Mouse (Mus musculus) forebrain, embryonic 12.5 days (tissue): ENCODE measurements around the gene Gm3591. TPM values are rescaled to one million over a fixed set of nuclear protein-coding genes. Genes with fewer than 3 reads are reported as not detected.
"Not testable (repeated sequence)": the region's sequence is repeated elsewhere in the genome, so short reads cannot be mapped to it uniquely, and the experiment has no call there.

ENCODE experiments used
- ATAC-seq: fragments of 200-750 bp; cut with Nextera tagmentation; 2 replicates; pipeline ENCODE4 v1.8.0; 2017; ENCODE audit warnings: moderate TSS enrichment; ENCODE audit not compliant: low FRiP score
- H3K27ac ChIP-seq: fragments of 300-500 bp; sonication (generic); 2 replicates; pipeline ENCODE4 v1.5.1; 2016; ENCODE audit warnings: mild to moderate bottlenecking
- H3K27me3 ChIP-seq: fragments of 300-500 bp; sonication (generic); 2 replicates; pipeline ENCODE4 v1.6.1; 2016; ENCODE audit warnings: mild to moderate bottlenecking
- H3K36me3 ChIP-seq: fragments of 300-500 bp; sonication (generic); replicated peaks from 2 replicates; pipeline ENCODE4 v1.6.1; 2016; ENCODE audit warnings: mild to moderate bottlenecking
- H3K4me1 ChIP-seq: fragments of 300-500 bp; sonication (generic); 2 replicates; pipeline ENCODE4 v1.6.1; 2016
- H3K4me2 ChIP-seq: fragments of 300-500 bp; sonication (generic); 2 replicates; pipeline ENCODE4 v1.6.1; 2016; ENCODE audit warnings: mild to moderate bottlenecking, moderate library complexity
- H3K4me3 ChIP-seq: fragments of 300-500 bp; sonication (generic); replicated peaks from 2 replicates; pipeline ENCODE4 v1.5.1; 2016; ENCODE audit warnings: mild to moderate bottlenecking
- H3K9ac ChIP-seq: fragments of 300-500 bp; sonication (generic); 2 replicates; pipeline ENCODE4 v1.6.1; 2016; ENCODE audit warnings: mild to moderate bottlenecking
- H3K9me3 ChIP-seq: fragments of 300-500 bp; sonication (generic); 2 replicates; pipeline ENCODE4 v1.6.1; 2016
- WGBS: fragments of 180-500 bp; shearing (Covaris S2); methylation state at CpG from one replicate; pipeline ENCODE4 v1.1.7; 2016; 5-methylcytosine and 5-hydroxymethylcytosine counted together
- polyA plus RNA-seq: library from polyadenylated mRNA; unstranded; fragments of >200 nt; fragmentation: Nextera tagmentation; extraction: Ambion mirVana; gene quantifications from 2 replicates; pipeline ENCODE4 v1.2.1, GENCODE M21; 2016

The Gm3591 gene
- polyA plus RNA-seq = 0.53 and 2.2 TPM in 2 replicates

DNA sequence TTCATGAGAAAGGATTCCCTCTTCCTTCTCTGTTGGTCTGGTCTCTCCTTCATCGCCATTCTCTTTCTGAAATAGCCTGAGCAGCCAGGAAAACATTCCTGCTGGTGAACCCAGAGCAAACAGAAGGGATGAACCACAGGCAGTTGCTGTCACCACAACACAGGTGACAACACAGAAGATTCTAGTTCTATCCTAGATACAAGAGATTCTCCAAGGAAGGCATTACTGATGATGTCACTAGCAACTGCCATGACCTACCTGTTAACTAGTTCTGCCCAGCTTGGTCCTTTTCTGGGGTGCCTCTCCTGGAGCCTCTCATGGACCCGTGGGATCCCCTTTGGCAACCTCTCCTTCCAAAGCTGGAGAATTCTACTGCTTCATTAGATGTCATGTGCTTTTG is at the start of gene Gm3591:
Gene Gm3591, minus strand, starts transcription at position 101 of the 400 bp plus-strand sequence.
- no CpG with 5 or more reads among the region's 2 CpGs for WGBS
- not testable (repeated sequence) for H3K27me3 ChIP-seq, H3K4me1 ChIP-seq, H3K4me2 ChIP-seq, H3K9me3 ChIP-seq, H3K36me3 ChIP-seq, H3K4me3 ChIP-seq, H3K27ac ChIP-seq, H3K9ac ChIP-seq, ATAC-seq

GRCm38 (mm10) chr14:6444511-6444910 is 32.2 kb upstream of the Gm3591 start, which contains the start of gene Gm3594:
TSS of gene Gm3594 (minus strand) at chr14:6444611.
- H3K4me2 ChIP-seq, H3K4me1 ChIP-seq, ATAC-seq, H3K27me3 ChIP-seq, H3K36me3 ChIP-seq, H3K9me3 ChIP-seq, H3K27ac ChIP-seq, H3K9ac ChIP-seq, H3K4me3 ChIP-seq: not testable (repeated sequence)
- no CpG with 5 or more reads among the region's 4 CpGs for WGBS

- H3K4me3 ChIP-seq, H3K9me3 ChIP-seq, H3K9ac ChIP-seq, H3K36me3 ChIP-seq, H3K27ac ChIP-seq, ATAC-seq, H3K4me2 ChIP-seq, H3K4me1 ChIP-seq, H3K27me3 ChIP-seq: not testable (repeated sequence)
- WGBS = 79% methylated on average over 3 of the region's 4 CpGs
Observed at GRCm38 (mm10) chr14:6440774-6441173, 28.5 kb upstream of the Gm3591 start.

GRCm38 (mm10) chr14:6440206-6440605 is 27.9 kb upstream of the Gm3591 start:
- WGBS = 83% methylated on average over 2 of the region's 5 CpGs
- not testable (repeated sequence) for H3K27me3 ChIP-seq, H3K9me3 ChIP-seq, H3K36me3 ChIP-seq, H3K9ac ChIP-seq, H3K4me1 ChIP-seq, H3K4me2 ChIP-seq, ATAC-seq, H3K27ac ChIP-seq, H3K4me3 ChIP-seq

DNA sequence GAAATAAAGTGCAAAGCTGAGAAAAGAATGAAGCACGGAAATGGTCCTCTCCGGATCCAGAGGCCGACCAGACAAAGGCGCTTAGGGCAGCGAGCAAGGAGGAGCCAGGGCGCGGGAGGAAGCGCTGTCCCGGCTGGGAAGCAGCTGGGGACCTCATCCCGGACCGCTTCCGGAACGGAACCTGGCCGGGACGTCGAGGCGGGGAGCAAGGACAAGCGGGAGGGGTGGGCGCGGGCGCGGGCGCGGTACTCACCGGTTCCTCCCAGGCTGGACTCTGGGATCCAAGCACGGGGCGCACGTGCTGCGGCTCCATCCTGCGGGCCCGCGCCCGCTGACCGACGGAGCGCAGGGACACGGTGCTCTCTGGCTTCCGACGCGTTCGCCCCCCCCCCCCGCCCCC is 14.5 kb upstream of the Gm3591 start:
- H3K9me3 ChIP-seq, ATAC-seq, H3K36me3 ChIP-seq, H3K9ac ChIP-seq, H3K4me1 ChIP-seq, H3K27ac ChIP-seq, H3K27me3 ChIP-seq: not testable (repeated sequence)
- under 1% methylated on average over 16 of the region's 42 CpGs for WGBS
- Histone ChIP-seq H3K4me2 (peak overlapping the region; percentile 52), H3K4me3 (peak overlapping the region; percentile 34)

DNA sequence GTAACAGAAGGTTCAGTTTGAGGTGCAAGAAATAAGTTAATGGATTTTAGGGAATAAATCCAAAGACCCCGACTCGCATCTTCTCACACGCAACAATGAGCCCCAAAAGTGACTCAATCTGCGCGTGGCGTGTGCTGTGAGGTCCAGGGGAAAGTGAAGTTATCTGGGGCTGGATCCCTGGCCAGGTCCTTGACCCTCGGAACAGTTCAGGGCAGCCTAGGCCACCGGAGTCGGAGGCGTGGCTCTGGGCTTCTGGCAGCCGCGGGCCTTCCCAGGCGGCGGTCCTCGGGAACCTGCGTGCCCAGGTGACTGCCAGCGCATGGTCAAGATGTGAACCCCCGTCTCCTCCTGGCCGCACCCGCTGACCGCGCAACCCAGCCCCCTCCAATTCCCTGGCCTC is 14.1 kb upstream of the Gm3591 start:
- H3K9ac ChIP-seq, H3K27ac ChIP-seq, H3K27me3 ChIP-seq, ATAC-seq, H3K4me1 ChIP-seq, H3K36me3 ChIP-seq, H3K9me3 ChIP-seq: not testable (repeated sequence)
- Histone ChIP-seq H3K4me2 (peak overlapping the region; percentile 52), H3K4me3 (peak overlapping the region; percentile 34)
- WGBS = 20% methylated on average over 22 of the region's 22 CpGs

DNA sequence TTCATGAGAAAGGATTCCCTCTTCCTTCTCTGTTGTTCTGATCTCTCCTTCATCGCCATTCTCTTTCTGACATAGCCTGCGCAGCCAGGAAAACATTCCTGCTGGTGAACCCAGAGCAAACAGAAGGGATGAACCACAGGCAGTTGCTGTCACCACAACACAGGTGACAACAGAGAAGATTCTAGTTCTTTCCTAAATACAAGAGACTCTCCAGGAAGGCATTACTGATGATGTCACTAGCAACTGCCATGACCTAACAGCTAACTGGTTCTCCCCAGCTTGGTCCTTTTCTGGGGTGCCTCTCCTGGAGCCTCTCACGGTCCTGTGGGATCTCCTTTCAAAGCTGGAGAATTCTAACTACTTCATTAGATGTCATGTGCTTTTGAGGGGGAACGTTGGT is 22.1 kb downstream of the Gm3591 start, which contains the start of gene Gm16440:
Gene Gm16440, minus strand, starts transcription at position 101 of the 400 bp plus-strand sequence.
- not testable (repeated sequence) for H3K36me3 ChIP-seq, H3K27ac ChIP-seq, H3K4me3 ChIP-seq, H3K9me3 ChIP-seq, H3K9ac ChIP-seq, ATAC-seq, H3K4me2 ChIP-seq, H3K4me1 ChIP-seq, H3K27me3 ChIP-seq
- WGBS = 96% methylated on average over 2 of the region's 4 CpGs

Other genes starting within 250 kb of the Gm3591 start
- not detected in 2 replicates for gene Gm21560, start 193.2 kb downstream of the Gm3591 start, polyA plus RNA-seq
- 3.0 and 3.6 TPM in 2 replicates for gene Gm3411, start 125.2 kb downstream of the Gm3591 start, polyA plus RNA-seq
- not detected in 2 replicates for gene Gm21103, start 107.6 kb downstream of the Gm3591 start, polyA plus RNA-seq
- gene Gm3618, start 68.8 kb downstream of the Gm3591 start, polyA plus RNA-seq = not detected in 2 replicates
- not detected in 2 replicates for gene Gm16440, start 22.2 kb downstream of the Gm3591 start, polyA plus RNA-seq
- not detected in 2 replicates for gene Gm3594, start 32.1 kb upstream of the Gm3591 start, polyA plus RNA-seq
- not detected in 2 replicates for gene Gm8356, start 124.8 kb upstream of the Gm3591 start, polyA plus RNA-seq
- gene Gm3629, start 178.1 kb upstream of the Gm3591 start, polyA plus RNA-seq = 0.41 TPM in 1 of 2 replicates, not detected in the other
- not detected in 2 replicates for gene Gm3460, start 209.9 kb upstream of the Gm3591 start, polyA plus RNA-seq